Mouse (Mus musculus) ES-Bruce4 (cell line): ENCODE results near the gene Map2k6. TPM values are rescaled to one million over a fixed set of nuclear protein-coding genes. Genes with fewer than 3 reads are reported as not detected.

ENCODE experiments used
- H3K27ac ChIP-seq: 2 replicates; pipeline ENCODE4 v1.5.1; 2012; ENCODE audit warnings: low read length, inconsistent platforms; ENCODE audit not compliant: insufficient read depth
- H3K27me3 ChIP-seq: 2 replicates; pipeline ENCODE4 v1.6.1; 2012; ENCODE audit warnings: mild to moderate bottlenecking, low read length, inconsistent platforms; ENCODE audit not compliant: control insufficient read depth, poor library complexity, insufficient read depth, severe bottlenecking
- H3K36me3 ChIP-seq: 2 replicates; pipeline ENCODE4 v1.6.1; 2012; ENCODE audit warnings: inconsistent platforms, mild to moderate bottlenecking, low read length, moderate library complexity; ENCODE audit not compliant: control insufficient read depth, poor library complexity, insufficient read depth, severe bottlenecking
- H3K4me1 ChIP-seq: one replicate; pipeline ENCODE4 v1.8.1; 2011; ENCODE audit warnings: low read length; ENCODE audit not compliant: control insufficient read depth, insufficient read depth
- H3K4me3 ChIP-seq: 2 replicates; pipeline ENCODE4 v1.5.1; 2011; ENCODE audit warnings: low read depth, mild to moderate bottlenecking, low read length
- H3K9ac ChIP-seq: 2 replicates; pipeline ENCODE4 v1.6.1; 2012; ENCODE audit warnings: low read depth, mild to moderate bottlenecking, inconsistent platforms; ENCODE audit not compliant: poor library complexity, severe bottlenecking
- H3K9me3 ChIP-seq: replicated peaks from 2 replicates; pipeline ENCODE4 v1.6.1; 2012; ENCODE audit warnings: mild to moderate bottlenecking, low read length, inconsistent platforms; ENCODE audit not compliant: control insufficient read depth, poor library complexity, insufficient read depth, severe bottlenecking
- CTCF ChIP-seq: IDR thresholded peaks from one replicate; pipeline ENCODE4 v1.8.1; 2011; ENCODE audit warnings: low read depth, low read length
- EP300 ChIP-seq: IDR thresholded peaks from 2 replicates; pipeline ENCODE4 v1.6.1; 2011; ENCODE audit warnings: low read depth, low read length; ENCODE audit not compliant: insufficient read depth
- POLR2A ChIP-seq: IDR thresholded peaks from one replicate; pipeline ENCODE4 v1.8.1; 2011; ENCODE audit warnings: low read length; ENCODE audit not compliant: insufficient read depth
- polyA plus RNA-seq: library from polyadenylated mRNA; stranded (reverse); fragments of >200 nt; gene quantifications from 2 replicates; pipeline ENCODE4 v1.2.4, GENCODE M21; 2011; ENCODE audit warnings: low read depth; ENCODE audit not compliant: missing spikeins, insufficient read depth, insufficient read length

Map2k6 gene
- polyA plus RNA-seq, 1 experiment: 10.1 TPM

DNA sequence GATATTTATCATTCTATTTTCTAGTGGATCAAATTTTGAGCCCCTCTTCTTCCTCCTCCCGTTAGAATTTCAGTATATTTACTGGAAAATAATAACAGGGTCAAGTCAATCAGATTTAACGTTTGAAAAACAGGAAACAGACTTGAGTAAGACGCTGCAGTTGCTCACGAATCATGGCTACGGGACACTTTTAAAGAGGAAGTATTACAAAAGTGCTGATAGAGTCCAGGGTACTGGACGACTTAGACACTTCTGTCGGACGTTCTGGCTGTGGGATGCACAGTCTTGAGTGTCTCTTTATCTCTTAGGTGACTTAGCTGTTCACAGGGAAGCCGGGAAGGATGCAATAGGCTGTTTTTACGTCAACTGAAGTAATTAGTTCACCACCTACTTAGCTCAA lies 139.3 kb downstream of the Map2k6 start:
- H3K27ac ChIP-seq: no peak overlapping the region
- H3K4me1 ChIP-seq: no peaks in the 10 kb centered on the region
- H3K27me3 ChIP-seq: 0 out of 2 replicates have a peak, but pooled peaks cover 3% of the 10 kb centered on the region
- H3K4me3 ChIP-seq: no peak overlapping the region
- no peaks in the 10 kb centered on the region for H3K9me3 ChIP-seq
- TF ChIP-seq CTCF (no peak), POLR2A (no peak), EP300 (no peak)
- H3K36me3 ChIP-seq: no peaks in the 10 kb centered on the region
- no peak overlapping the region for H3K9ac ChIP-seq

- H3K4me1 ChIP-seq: no peaks in the 10 kb centered on the region
- H3K4me3 ChIP-seq: no peak overlapping the region
- no peak overlapping the region for H3K27ac ChIP-seq
- H3K27me3 ChIP-seq: 0 out of 2 replicates have a peak, but pooled peaks cover 3% of the 10 kb centered on the region
- H3K36me3 ChIP-seq: no peaks in the 10 kb centered on the region
- no peaks in the 10 kb centered on the region for H3K9me3 ChIP-seq
- H3K9ac ChIP-seq: no peak overlapping the region
- TF ChIP-seq EP300: no peak
- TF ChIP-seq POLR2A: no peak
Observed at GRCm38 (mm10) chr11:110541933-110542332, 143.0 kb downstream of the Map2k6 start.

DNA sequence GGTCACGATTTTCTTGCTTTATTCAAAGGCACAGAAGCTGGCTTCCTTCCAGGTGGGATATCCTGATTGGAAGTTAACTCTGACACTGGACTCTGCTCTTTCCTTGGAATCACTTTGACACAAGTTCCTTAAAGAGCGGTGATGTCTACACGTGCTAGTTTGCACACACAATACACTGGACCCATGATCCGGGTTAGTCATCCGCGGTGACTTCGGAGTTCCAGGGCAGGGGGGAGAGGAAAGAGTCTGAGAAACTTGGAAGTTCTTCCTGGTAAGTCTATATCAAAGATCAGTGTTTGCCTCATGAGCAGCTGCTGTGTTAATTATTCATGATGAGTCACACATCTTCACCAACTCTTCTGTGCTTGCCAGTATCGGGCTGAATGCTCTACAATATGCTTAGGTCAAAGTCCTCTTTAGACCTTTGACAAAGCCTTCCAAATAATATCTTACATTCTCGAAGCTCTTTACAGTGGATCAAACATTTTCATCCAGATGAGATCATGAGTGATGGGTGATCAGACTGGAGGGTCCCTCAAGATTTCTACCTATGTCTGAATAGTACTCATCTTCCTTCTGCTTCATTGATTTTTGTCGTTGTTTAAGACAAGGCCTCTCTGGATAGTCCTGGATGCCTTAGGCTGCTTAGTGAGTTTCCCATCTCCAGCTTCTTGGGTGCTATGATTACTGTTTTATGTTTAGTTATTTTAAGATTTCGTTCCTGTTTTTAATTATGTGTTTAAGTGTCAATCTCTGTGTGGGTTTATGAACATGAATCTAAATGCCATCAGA lies 145.7 kb downstream of the Map2k6 start:
- H3K9me3 ChIP-seq: no peaks in the 10 kb centered on the region
- no peak overlapping the region for H3K4me3 ChIP-seq
- no peak for TF ChIP-seq EP300
- TF ChIP-seq POLR2A: no peak
- TF ChIP-seq CTCF: no peak
- H3K4me1 ChIP-seq: no peaks in the 10 kb centered on the region
- no peaks in the 10 kb centered on the region for H3K27me3 ChIP-seq
- H3K36me3 ChIP-seq: no peaks in the 10 kb centered on the region
- H3K27ac ChIP-seq: no peak overlapping the region
- H3K9ac ChIP-seq: no peak overlapping the region

- Histone ChIP-seq H3K9ac (no peak overlapping the region), H3K27ac (no peak overlapping the region)
- TF ChIP-seq POLR2A (no peak), EP300 (no peak), CTCF (no peak)
Observed at GRCm38 (mm10) chr11:110545416-110545815, 146.5 kb downstream of the Map2k6 start.

GRCm38 (mm10) chr11:110551471-110551967 lies 152.6 kb downstream of the Map2k6 start:
- Histone ChIP-seq H3K9me3 (no peaks in the 10 kb centered on the region), H3K36me3 (no peaks in the 10 kb centered on the region), H3K27me3 (no peaks in the 10 kb centered on the region), H3K9ac (no peak overlapping the region), H3K4me1 (no peaks in the 10 kb centered on the region), H3K4me3 (no peak overlapping the region), H3K27ac (no peak overlapping the region)
- no peak for TF ChIP-seq POLR2A
- TF ChIP-seq CTCF: no peak
- no peak for TF ChIP-seq EP300

More at GRCm38 (mm10) chr11:110545416-110545815, 146.5 kb downstream of the Map2k6 start:
- Histone ChIP-seq H3K36me3 (no peaks in the 10 kb centered on the region), H3K27me3 (no peaks in the 10 kb centered on the region), H3K4me3 (no peak overlapping the region), H3K4me1 (no peaks in the 10 kb centered on the region), H3K9me3 (no peaks in the 10 kb centered on the region)

GRCm38 (mm10) chr11:110562320-110563081 lies 163.6 kb downstream of the Map2k6 start:
- no peaks in the 10 kb centered on the region for H3K9me3 ChIP-seq
- H3K27ac ChIP-seq: no peak overlapping the region
- H3K9ac ChIP-seq: no peak overlapping the region
- no peak overlapping the region for H3K4me3 ChIP-seq
- H3K4me1 ChIP-seq: no peaks in the 10 kb centered on the region
- H3K27me3 ChIP-seq: no peaks in the 10 kb centered on the region
- TF ChIP-seq CTCF (no peak), POLR2A (no peak), EP300 (no peak)
- no peaks in the 10 kb centered on the region for H3K36me3 ChIP-seq
